Mouse (Mus musculus): ENCODE results near the gene Zfyve1. TPM values are rescaled to one million over a fixed set of nuclear protein-coding genes. Genes with fewer than 3 reads are reported as not detected.
"Not testable (repeated sequence)": the region's sequence is repeated elsewhere in the genome, so short reads cannot be mapped to it uniquely, and the experiment has no call there.

Zfyve1 gene
- 10 to 100 TPM; 34.0 to 37.1 TPM for total RNA-seq (2021)
- long read RNA-seq, full-length matches to known transcripts, result 3 of 9 reads
- long read RNA-seq, partial matches to known transcripts, result 3 of 9 reads
- long read RNA-seq, other reads (novel, unspliced or antisense), result 3 of 9 reads

GRCm38 (mm10) chr12:83597025-83597501, at the start of gene Zfyve1:
Gene Zfyve1 (minus strand): TSS chr12:83597222.
- DNase-seq (ENCODE audit: low spot score in 2 of 2), result peak; percentile 92 to 94

GRCm38 (mm10) chr12:83643116-83643515, 46.1 kb upstream of the Zfyve1 start:
- no peak for DNase-seq (ENCODE audit: low spot score in 2 of 2)

DNA sequence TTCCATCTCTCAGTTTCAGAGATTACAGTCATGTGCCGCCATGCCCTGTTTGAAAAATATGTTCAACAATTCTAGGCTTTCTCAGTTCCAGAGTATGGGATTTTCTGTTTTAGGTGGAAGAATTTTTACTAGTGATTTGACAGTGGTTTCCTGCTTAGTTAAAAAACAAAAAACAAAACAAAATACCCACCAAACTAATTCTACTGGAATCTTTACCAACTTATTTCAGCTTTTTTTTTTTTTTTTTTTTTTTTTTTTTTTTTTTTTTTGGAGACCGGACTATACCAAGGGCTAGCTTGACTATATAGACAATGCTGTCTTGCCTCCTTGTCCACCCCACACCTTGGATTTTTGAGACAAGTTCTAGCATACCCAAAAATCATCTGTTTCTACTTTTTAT, 44.2 kb upstream of the Zfyve1 start:
- no peak for DNase-seq (ENCODE audit: low spot score in 2 of 2)

DNA sequence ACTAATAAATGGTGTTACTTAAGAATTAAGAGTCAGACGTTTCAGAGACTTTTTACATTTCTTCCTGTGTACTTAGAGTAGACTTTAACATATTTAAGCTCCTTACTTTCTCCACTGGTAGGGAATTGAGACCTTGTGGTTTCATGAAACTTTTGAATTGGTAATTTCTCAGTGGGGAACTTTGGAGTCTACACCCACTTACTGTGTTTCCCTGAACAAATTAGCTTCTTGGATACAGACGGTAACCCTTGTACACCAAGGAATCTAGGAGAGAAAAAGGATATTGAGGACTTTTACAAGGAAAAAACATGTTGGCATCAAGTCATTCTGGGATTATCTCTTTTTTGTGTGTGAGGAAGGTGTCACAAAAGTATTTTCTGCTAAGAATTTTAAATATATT, 36.8 kb upstream of the Zfyve1 start:
- no peak for DNase-seq (ENCODE audit: low spot score in 2 of 2)

GRCm38 (mm10) chr12:83632680-83633025, 35.6 kb upstream of the Zfyve1 start:
- peak; percentile 58 to 63 for DNase-seq (ENCODE audit: low spot score in 2 of 2)

- peak; percentile 95 to 96 for DNase-seq (ENCODE audit: low spot score in 2 of 2)
These were observed 35.0 kb upstream of the Zfyve1 start for GRCm38 (mm10) chr12:83631743-83632679.

GRCm38 (mm10) chr12:83630936-83631335, 33.9 kb upstream of the Zfyve1 start, which contains the start of gene Rbm25:
Gene Rbm25 (plus strand): TSS chr12:83631236.
- not testable (repeated sequence) for DNase-seq (ENCODE audit: low spot score in 2 of 2)

DNA sequence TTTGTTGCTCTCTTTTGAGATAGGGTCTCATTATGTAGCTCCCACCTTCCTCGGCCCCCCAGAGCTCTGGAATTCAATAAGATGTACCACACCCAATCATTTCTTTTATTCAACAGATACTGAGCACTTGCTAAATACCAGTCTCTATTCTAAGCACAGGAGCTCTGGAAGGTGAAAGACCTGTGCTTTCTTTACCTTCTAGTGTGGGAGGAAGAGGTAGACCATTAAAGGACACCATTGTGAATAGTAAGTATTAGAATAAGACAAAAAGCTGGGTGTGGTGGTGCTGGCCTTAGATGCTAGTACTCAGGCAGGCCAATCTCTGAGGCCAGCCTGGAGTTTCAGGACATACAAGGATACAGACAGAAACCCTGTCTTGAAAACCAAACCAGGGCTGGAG, 27.3 kb upstream of the Zfyve1 start:
- DNase-seq (ENCODE audit: low spot score in 2 of 2), result no peak

DNA sequence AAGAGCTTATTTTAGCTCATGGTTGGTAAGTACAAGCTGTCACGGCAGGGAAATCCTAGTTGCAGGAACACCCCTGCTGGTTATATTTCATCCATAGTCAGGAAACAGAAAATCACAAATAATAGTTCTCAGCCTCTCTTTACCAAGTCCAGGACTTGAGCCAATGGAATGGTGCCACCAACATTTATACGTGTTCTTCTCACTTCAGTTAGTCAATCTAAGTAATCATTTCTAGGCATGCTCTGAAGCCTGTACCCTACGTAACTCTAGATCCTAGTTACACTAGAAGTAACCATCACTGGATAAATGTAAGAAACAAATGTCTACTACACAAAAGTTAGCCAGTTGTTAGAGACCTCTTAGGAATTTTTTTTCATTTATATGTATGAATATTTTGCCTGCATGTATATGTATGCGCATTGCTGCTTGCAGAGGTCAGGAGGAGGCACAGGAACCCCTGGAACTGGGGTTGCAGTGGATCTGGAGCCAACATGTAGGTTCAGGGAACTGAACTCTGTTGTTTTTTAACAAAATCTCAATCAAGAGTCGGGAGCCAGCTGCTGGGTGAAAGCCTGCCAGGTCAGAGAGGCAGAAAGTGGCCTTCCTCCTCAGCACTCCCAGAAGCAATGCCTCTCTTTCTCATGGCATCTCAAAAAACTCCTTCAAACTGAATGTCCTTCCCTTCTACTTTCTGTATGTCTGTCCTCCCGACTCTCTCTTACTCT, 25.2 kb upstream of the Zfyve1 start:
- no peak for DNase-seq (ENCODE audit: low spot score in 2 of 2)

GRCm38 (mm10) chr12:83620694-83621093, 23.7 kb upstream of the Zfyve1 start:
- DNase-seq (ENCODE audit: low spot score in 2 of 2), result not testable (repeated sequence)

DNA sequence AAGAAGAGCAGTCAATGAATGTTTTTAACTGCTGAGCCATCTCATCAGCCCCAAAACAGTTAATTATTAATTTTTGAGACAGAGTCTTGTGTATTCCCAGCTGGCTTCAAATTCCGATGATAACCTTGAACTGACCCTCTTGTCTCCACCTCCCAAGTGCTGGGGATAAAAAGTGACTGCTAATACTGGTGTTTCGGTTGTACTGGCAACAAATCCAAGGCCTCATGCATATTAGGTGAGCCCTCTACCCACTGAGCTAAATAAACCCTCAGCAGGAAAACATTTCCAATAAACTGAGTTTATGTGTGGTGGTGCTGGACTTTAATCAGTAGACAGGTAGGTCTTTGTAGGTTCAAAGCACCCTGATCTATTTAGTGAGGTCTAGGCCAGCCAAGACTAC, 22.0 kb upstream of the Zfyve1 start:
- DNase-seq (ENCODE audit: low spot score in 2 of 2), result no peak

DNA sequence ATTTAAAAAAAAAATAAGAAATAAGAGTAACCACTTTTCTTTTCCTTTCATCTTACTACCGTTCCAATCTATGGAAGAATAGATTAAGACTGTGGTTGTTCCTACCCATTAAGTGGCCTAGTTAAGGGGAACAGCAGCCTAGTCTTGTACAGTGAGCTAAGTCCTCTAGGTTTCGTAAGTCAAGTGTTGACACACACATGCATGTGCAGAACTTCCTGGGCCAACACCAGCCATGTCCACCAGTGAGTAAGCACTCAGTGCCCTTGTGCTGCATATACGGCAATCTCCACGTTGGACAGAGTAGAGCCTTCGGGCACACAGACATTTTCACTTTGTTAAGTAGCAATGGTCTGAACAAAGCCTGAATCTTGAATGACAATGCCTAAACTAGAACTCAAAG, 20.2 kb upstream of the Zfyve1 start:
- DNase-seq (ENCODE audit: low spot score in 2 of 2), result no peak

DNA sequence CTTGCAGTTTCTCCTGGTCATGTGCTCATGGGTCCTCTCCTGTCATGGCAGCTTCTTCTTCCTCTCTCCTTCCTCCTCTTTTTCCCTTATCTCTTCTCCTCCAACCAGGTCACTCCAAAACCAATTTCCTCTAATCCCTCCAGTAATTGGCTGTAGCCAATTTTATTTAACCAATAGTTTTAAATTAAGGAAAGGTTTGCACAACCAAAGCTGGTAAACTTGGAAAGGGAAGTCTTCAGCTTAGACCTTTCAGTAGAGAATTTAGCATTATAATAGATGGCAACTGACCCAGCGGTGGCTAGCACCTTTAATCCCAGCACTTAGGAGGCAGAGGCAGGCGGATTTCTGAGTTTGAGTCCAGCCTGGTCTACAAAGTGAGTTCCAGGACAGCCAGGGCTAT, 9.4 kb upstream of the Zfyve1 start:
- DNase-seq (ENCODE audit: low spot score in 2 of 2), result not testable (repeated sequence)

GRCm38 (mm10) chr12:83602285-83602684, 5.3 kb upstream of the Zfyve1 start:
- no peak for DNase-seq (ENCODE audit: low spot score in 2 of 2)

DNA sequence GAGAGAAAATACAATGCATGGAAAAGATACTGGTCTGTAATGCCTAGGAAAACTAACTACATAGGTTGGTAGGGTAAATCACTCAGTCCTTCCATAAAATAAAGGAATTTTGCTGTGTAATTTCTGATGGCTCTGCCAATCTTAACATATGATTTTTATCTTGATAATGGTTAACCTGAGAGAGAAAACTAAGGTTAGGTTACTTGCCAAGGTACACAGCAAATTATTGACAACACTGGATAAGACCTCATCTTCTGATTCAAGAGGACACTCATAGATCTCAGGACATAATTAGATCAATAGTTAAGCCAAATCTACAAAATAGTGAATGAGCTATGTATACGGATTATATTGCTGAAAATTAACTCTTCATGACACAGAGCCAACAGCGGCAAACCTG, 859 bp upstream of the Zfyve1 start:
- DNase-seq (ENCODE audit: low spot score in 2 of 2), result no peak

- no peak for DNase-seq (ENCODE audit: low spot score in 2 of 2)
These were observed 649 bp downstream of the Zfyve1 start for GRCm38 (mm10) chr12:83596191-83596954.

- no peak for DNase-seq (ENCODE audit: low spot score in 2 of 2)
These were observed 2.5 kb downstream of the Zfyve1 start for GRCm38 (mm10) chr12:83594454-83595040.

DNA sequence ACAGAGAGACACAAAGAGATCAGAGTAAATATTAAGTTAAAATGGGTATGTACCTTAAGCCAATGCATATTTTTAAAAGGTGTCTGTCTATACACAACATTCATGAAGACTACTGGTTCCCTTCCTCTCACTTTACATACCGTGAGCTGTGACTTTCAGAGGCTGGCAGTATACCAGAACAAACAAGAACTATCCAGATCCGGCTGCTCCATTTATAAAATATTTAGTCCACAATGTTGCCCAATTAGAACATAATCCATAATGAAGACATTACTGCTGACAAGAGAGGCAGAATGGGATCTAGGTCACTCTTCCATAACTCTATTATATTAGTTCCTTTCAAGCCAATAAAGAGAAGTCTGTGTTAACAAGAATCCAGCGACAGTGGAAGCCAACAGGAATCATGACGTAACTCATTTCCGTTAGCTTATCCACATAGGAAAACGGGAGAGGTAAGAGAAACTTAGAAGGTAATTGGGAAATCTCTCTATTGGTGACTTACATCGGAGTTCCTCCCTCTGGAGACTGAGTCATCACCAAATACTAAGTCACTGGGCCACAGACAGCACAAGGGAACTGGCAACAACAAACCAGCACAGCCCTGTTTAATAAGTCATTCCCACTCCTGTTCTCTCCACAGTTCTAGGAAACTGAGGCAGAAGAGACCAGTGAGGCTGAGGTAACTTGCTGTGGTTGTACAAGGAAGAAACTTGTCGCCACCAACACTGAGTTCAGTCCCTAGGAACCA, 5.1 kb downstream of the Zfyve1 start:
- no peak for DNase-seq (ENCODE audit: low spot score in 2 of 2)

DNA sequence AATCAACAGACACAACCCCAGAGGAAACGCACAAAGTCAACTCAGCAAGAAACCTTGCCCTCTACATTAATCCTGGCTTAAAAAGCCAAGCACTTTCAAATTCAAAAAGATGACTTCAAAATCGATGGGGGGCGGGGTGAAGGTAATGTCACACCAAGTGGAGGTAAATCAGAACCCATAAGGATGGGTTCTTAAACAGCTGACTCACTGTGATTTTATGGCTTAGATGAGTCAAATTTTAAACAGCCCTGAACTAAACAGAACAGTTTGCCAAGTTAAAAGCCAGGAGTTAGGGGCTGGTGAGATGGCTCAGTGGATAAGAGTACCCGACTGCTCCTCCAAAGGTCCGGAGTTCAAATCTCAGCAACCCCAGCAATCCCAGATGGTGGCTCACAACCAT, 10.4 kb downstream of the Zfyve1 start:
- no peak for DNase-seq (ENCODE audit: low spot score in 2 of 2)

DNA sequence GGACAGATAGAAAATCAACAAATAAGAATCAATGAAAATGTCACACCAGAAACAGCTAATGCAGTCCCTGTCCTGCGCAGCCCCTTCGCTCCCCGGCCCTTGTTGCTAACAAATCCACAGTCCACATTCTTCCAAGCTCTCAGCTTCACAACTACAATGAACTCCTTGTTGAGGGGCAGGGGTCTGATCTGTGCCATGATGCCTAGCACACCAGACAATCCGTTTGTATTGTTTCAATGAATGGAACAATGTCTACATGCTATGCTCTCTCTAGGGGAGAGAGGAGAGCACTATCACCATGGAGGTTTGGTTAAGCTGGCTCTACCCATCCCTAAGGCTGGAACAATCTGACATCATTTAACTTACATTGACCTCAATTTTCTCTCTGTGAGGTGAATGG, 14.3 kb downstream of the Zfyve1 start:
- DNase-seq (ENCODE audit: low spot score in 2 of 2), result no peak

Measured in layer of hippocampus, postnatal 10 days (tissue).